Mouse (Mus musculus) small intestine, adult 2 months (tissue): ENCODE results near the gene Zbtb41.

Experiments
- CTCF ChIP-seq: fragments of 200-500 bp; IDR thresholded peaks from 2 replicates; pipeline ENCODE4 v1.5.1; 2012; ENCODE audit warnings: low read depth, mild to moderate bottlenecking, control low read depth, inconsistent platforms, low read length, moderate library complexity, mixed read lengths; ENCODE audit not compliant: insufficient replicate concordance, insufficient read length; ENCODE audit errors: extremely low read depth
- POLR2A ChIP-seq: fragments of 200-500 bp; IDR thresholded peaks from 2 replicates; pipeline ENCODE4 v1.6.1; 2012; ENCODE audit warnings: low read depth, mild to moderate bottlenecking, control low read depth, inconsistent platforms, low read length, moderate library complexity

- TF ChIP-seq CTCF (no peak), POLR2A (no peak)
Observed at GRCm38 (mm10) chr1:139499751-139500150, 77.7 kb downstream of the Zbtb41 start.
